Mouse (Mus musculus) adrenal gland, postnatal 4 days (tissue): ENCODE results near the gene Fam155a. TPM values are rescaled to one million over a fixed set of nuclear protein-coding genes. Genes with fewer than 3 reads are reported as not detected.
"Not testable (repeated sequence)": the region's sequence is repeated elsewhere in the genome, so short reads cannot be mapped to it uniquely, and the experiment has no call there.

ENCODE experiments used
- DNase-seq, 2 experiments: peaks; one replicate each; pipeline ENCODE4 v3.0.0; 2021 to 2022; ENCODE audit warnings: low spot score in 2 of 2, mixed read lengths in 2 of 2
- long read RNA-seq, 2 experiments: library from polyadenylated mRNA; stranded (forward); transcript quantifications; one replicate each; pipeline ENCODE4 v2.0.0; 2021
- total RNA-seq, 2 experiments: library from RNA; stranded (reverse); gene quantifications; 2 replicates each; pipeline ENCODE4 v1.2.3; 2021

Gene Fam155a
- 10 to 100 TPM; 20.7 to 22.4 TPM for total RNA-seq
- long read RNA-seq, experiment 1, partial matches to known transcripts = 0 of 3 reads
- long read RNA-seq, experiment 1, other reads (novel, unspliced or antisense) = 3 of 3 reads
- long read RNA-seq, experiment 2, partial matches to known transcripts = 0 of 4 reads
- long read RNA-seq, experiment 2, other reads (novel, unspliced or antisense) = 4 of 4 reads

GRCm38 (mm10) chr8:9770999-9771605 lies at the start of gene Fam155a:
Gene Fam155a, minus strand, starts transcription at chr8:9771161.
- DNase-seq = no peak

- no peak for DNase-seq
Measured at GRCm38 (mm10) chr8:9813273-9813946, 42.4 kb upstream of the Fam155a start.

GRCm38 (mm10) chr8:9810955-9811530 lies 40.1 kb upstream of the Fam155a start:
- no peak for DNase-seq

- DNase-seq = no peak
Measured at GRCm38 (mm10) chr8:9808596-9808995, 37.6 kb upstream of the Fam155a start.

GRCm38 (mm10) chr8:9805676-9806075 lies 34.7 kb upstream of the Fam155a start:
- DNase-seq = no peak

- not testable (repeated sequence) for DNase-seq
Measured at GRCm38 (mm10) chr8:9800346-9800745, 29.4 kb upstream of the Fam155a start.

- DNase-seq = no peak
Measured at GRCm38 (mm10) chr8:9799923-9800322, 29.0 kb upstream of the Fam155a start.

- no peak for DNase-seq
Measured at GRCm38 (mm10) chr8:9797514-9797913, 26.6 kb upstream of the Fam155a start.

- DNase-seq = no peak
Measured at GRCm38 (mm10) chr8:9795724-9796123, 24.8 kb upstream of the Fam155a start.

GRCm38 (mm10) chr8:9793351-9793750 lies 22.4 kb upstream of the Fam155a start:
- no peak for DNase-seq

GRCm38 (mm10) chr8:9780332-9780731 lies 9.4 kb upstream of the Fam155a start:
- no peak for DNase-seq

GRCm38 (mm10) chr8:9778148-9778547 lies 7.2 kb upstream of the Fam155a start:
- DNase-seq = no peak

GRCm38 (mm10) chr8:9776818-9777217 lies 5.9 kb upstream of the Fam155a start:
- no peak for DNase-seq

- no peak for DNase-seq
Measured at GRCm38 (mm10) chr8:9772519-9772840, 1.5 kb upstream of the Fam155a start.

- no peak for DNase-seq
Measured at GRCm38 (mm10) chr8:9771606-9772518, 901 bp upstream of the Fam155a start.

- DNase-seq = peak in 1 of 2 experiments; percentile 10
Measured at GRCm38 (mm10) chr8:9770261-9770998, 531 bp downstream of the Fam155a start.

GRCm38 (mm10) chr8:9769061-9769460 lies 1.9 kb downstream of the Fam155a start:
- DNase-seq = peak; percentile 35 to 49

- DNase-seq = no peak
Measured at GRCm38 (mm10) chr8:9735169-9735568, 35.8 kb downstream of the Fam155a start.

- no peak for DNase-seq
Measured at GRCm38 (mm10) chr8:9709791-9710190, 61.2 kb downstream of the Fam155a start.

GRCm38 (mm10) chr8:9707433-9707832 lies 63.5 kb downstream of the Fam155a start:
- no peak for DNase-seq

GRCm38 (mm10) chr8:9694794-9695193 lies 76.2 kb downstream of the Fam155a start:
- DNase-seq = no peak
